In genomic region chr6:114125530-114125929, GRCm38 (mm10) we compare ENCODE assay signal across 34 mouse cellular contexts. TPM values are rescaled to one million over a fixed set of nuclear protein-coding genes. Genes with fewer than 3 reads are reported as not detected.
DNase-seq lines count a peak whose midpoint lies in the region; ATAC-seq and TF ChIP-seq lines count a peak whose summit lies in the region.
"Had no signal": no experiment of that assay in that cellular context is flagged by ENCODE, and none has a peak within 500 bp of the region (broad histone marks: within the 10 kb centered on the region; RNA-seq: fewer than 3 reads in every experiment).

No protein-coding gene starts in this region.

- no peak for ATAC-seq in hindbrain, embryonic 11.5 days (ENCODE audit: low FRiP score)
- ATAC-seq in hindbrain, embryonic 12.5 days (ENCODE audit: low FRiP score): no peak
- ATAC-seq in embryonic facial prominence, embryonic 14.5 days (ENCODE audit: low read depth): no peak
- ATAC-seq: forebrain, postnatal 0 days; hindbrain, embryonic 16.5 days; midbrain, embryonic 13.5 days; Patski had no signal

- no peak for TF ChIP-seq CTCF in gastrocnemius, adult 2 months (IDR thresholded peaks at IDR 0.05)

- H3K9me3 ChIP-seq in hindbrain, embryonic 11.5 days (ENCODE audit: control insufficient read depth, low read length): no peaks in the 10 kb centered on the region
- H3K9me3 ChIP-seq in hindbrain, embryonic 12.5 days (replicated peaks): no peaks in the 10 kb centered on the region
- H3K9me3 ChIP-seq in embryonic facial prominence, embryonic 14.5 days (ENCODE audit: control insufficient read depth, low read length): no peaks in the 10 kb centered on the region
- H3K9me3 ChIP-seq: embryonic facial prominence, embryonic 15.5 days; forebrain, embryonic 12.5 days; limb, embryonic 12.5 days; liver, embryonic 15.5 days; lung, embryonic 15.5 days; midbrain, embryonic 13.5 days had no signal

- H3K4me1 ChIP-seq in hindbrain, embryonic 11.5 days (replicated peaks; ENCODE audit: control insufficient read depth, insufficient read depth, low read length): no peaks in the 10 kb centered on the region
- H3K4me1 ChIP-seq in hindbrain, embryonic 12.5 days: no peaks in the 10 kb centered on the region
- H3K4me1 ChIP-seq in embryonic facial prominence, embryonic 14.5 days (ENCODE audit: control insufficient read depth, insufficient read depth, low read length): no peaks in the 10 kb centered on the region
- H3K4me1 ChIP-seq: embryonic facial prominence, embryonic 15.5 days; forebrain, embryonic 12.5 days; limb, embryonic 12.5 days; liver, embryonic 15.5 days; lung, embryonic 15.5 days; midbrain, embryonic 13.5 days had no signal

- H3K4me2 ChIP-seq in hindbrain, embryonic 11.5 days (replicated peaks; ENCODE audit: low read depth, low read length): no peak overlapping the region
- no peak overlapping the region for H3K4me2 ChIP-seq in hindbrain, embryonic 12.5 days (replicated peaks)
- no peak overlapping the region for H3K4me2 ChIP-seq in embryonic facial prominence, embryonic 14.5 days (ENCODE audit: low read depth, low read length)
- H3K4me2 ChIP-seq: embryonic facial prominence, embryonic 15.5 days; forebrain, embryonic 12.5 days; heart, embryonic 11.5 days; limb, embryonic 12.5 days; liver, embryonic 15.5 days; lung, embryonic 15.5 days; midbrain, embryonic 13.5 days had no signal

- DNase-seq in hindbrain, embryonic 11.5 days (ENCODE audit: low spot score): peak; percentile 6
- DNase-seq in 3T3-L1 (ENCODE audit: low read depth, low spot score) (peak; percentile 22), NIH3T3 (ENCODE audit: low read depth) (peak; percentile 24)
- DNase-seq in embryonic facial prominence, embryonic 14.5 days (ENCODE audit: low spot score): peak; percentile 34
- DNase-seq in gastrocnemius, adult 2 months: no peak
- no peak for DNase-seq in testis, postnatal 10 days (ENCODE audit: low spot score)
- DNase-seq: adrenal gland, adult 2 months; adrenal gland, postnatal 36 days; B cell, adult 2 months; cerebellum, adult 18-20 months; cerebellum, postnatal 10 days; forebrain, postnatal 0 days; gastrocnemius, postnatal 14 days; heart, adult 18-20 months; kidney, adult 2 months; layer of hippocampus, adult 9-11 months; right cerebral cortex, postnatal 14 days; thymus, adult 18-20 months; thymus, postnatal 25 days had no signal

- H3K27ac ChIP-seq in hindbrain, embryonic 11.5 days (ENCODE audit: low read depth, low read length): no peak overlapping the region
- no peak overlapping the region for H3K27ac ChIP-seq in hindbrain, embryonic 12.5 days
- H3K27ac ChIP-seq in embryonic facial prominence, embryonic 14.5 days (replicated peaks; ENCODE audit: low read depth, low read length): no peak overlapping the region
- H3K27ac ChIP-seq in gastrocnemius, adult 2 months: no peak overlapping the region
- H3K27ac ChIP-seq: embryonic facial prominence, embryonic 15.5 days; forebrain, embryonic 12.5 days; limb, embryonic 12.5 days; liver, embryonic 15.5 days; lung, embryonic 15.5 days; midbrain, embryonic 13.5 days had no signal

- peaks cover 5% of the 10 kb centered on the region for H3K27me3 ChIP-seq in hindbrain, embryonic 11.5 days (ENCODE audit: control insufficient read depth, insufficient read depth, low read length)
- peaks cover 26% of the 10 kb centered on the region for H3K27me3 ChIP-seq in hindbrain, embryonic 12.5 days
- H3K27me3 ChIP-seq in embryonic facial prominence, embryonic 14.5 days (replicated peaks; ENCODE audit: control insufficient read depth, insufficient read depth, low read length): peaks cover 18% of the 10 kb centered on the region

- intact Hi-C loops in gastrocnemius, adult 2 months (cut with DNase I): no loop called here

- H3K4me3 ChIP-seq in hindbrain, embryonic 11.5 days (ENCODE audit: low read depth, low read length): no peak overlapping the region
- H3K4me3 ChIP-seq in hindbrain, embryonic 12.5 days: no peak overlapping the region
- H3K4me3 ChIP-seq in embryonic facial prominence, embryonic 14.5 days (ENCODE audit: low read depth, low read length): no peak overlapping the region
- no peak overlapping the region for H3K4me3 ChIP-seq in gastrocnemius, adult 2 months
- H3K4me3 ChIP-seq: embryonic facial prominence, embryonic 15.5 days; forebrain, embryonic 12.5 days; limb, embryonic 12.5 days; liver, embryonic 15.5 days; lung, embryonic 15.5 days; midbrain, embryonic 13.5 days had no signal

- no peak overlapping the region for H3K9ac ChIP-seq in hindbrain, embryonic 11.5 days (ENCODE audit: low read depth, low read length)
- no peak overlapping the region for H3K9ac ChIP-seq in hindbrain, embryonic 12.5 days
- no peak overlapping the region for H3K9ac ChIP-seq in embryonic facial prominence, embryonic 14.5 days (ENCODE audit: low read depth, low read length)
- H3K9ac ChIP-seq: embryonic facial prominence, embryonic 15.5 days; forebrain, embryonic 12.5 days; forebrain, postnatal 0 days; limb, embryonic 12.5 days; liver, embryonic 15.5 days; lung, embryonic 15.5 days; midbrain, embryonic 13.5 days had no signal

- WGBS in hindbrain, embryonic 11.5 days: 74% methylated on average over 5 of the region's 5 CpGs
- 73% methylated on average over 5 of the region's 5 CpGs for WGBS in hindbrain, embryonic 12.5 days
- WGBS in embryonic facial prominence, embryonic 14.5 days: 42% methylated on average over 5 of the region's 5 CpGs

- no peaks in the 10 kb centered on the region for H3K36me3 ChIP-seq in hindbrain, embryonic 11.5 days (ENCODE audit: control insufficient read depth, insufficient read depth, low read length)
- H3K36me3 ChIP-seq in hindbrain, embryonic 12.5 days: no peaks in the 10 kb centered on the region
- no peaks in the 10 kb centered on the region for H3K36me3 ChIP-seq in embryonic facial prominence, embryonic 14.5 days (ENCODE audit: control insufficient read depth, insufficient read depth, low read length)
- H3K36me3 ChIP-seq: embryonic facial prominence, embryonic 15.5 days; forebrain, embryonic 12.5 days; limb, embryonic 12.5 days; liver, embryonic 15.5 days; lung, embryonic 15.5 days; midbrain, embryonic 13.5 days had no signal

RNA-seq across cellular contexts. Expression of gene Slc6a11, which starts 5.5 kb away (rescaled TPM):
- 0.73 and 0.91 TPM in 2 replicates for polyA plus RNA-seq in hindbrain, embryonic 11.5 days (2014; fragmentation: Nextera tagmentation; extraction: Ambion mirVana)
- 4.6 and 5.4 TPM in 2 replicates for polyA plus RNA-seq in hindbrain, embryonic 12.5 days (2016; fragmentation: Nextera tagmentation; extraction: Ambion mirVana)
- polyA plus RNA-seq in embryonic facial prominence, embryonic 14.5 days (2014; fragmentation: Nextera tagmentation; extraction: Ambion mirVana): 0.45 and 0.70 TPM in 2 replicates
- total RNA-seq in gastrocnemius, adult 2 months (2021): under 1 TPM in 1 of 2 experiments, not detected in 1; 0.08 TPM
- total RNA-seq: common myeloid progenitor, adult 5-6 weeks; heart, adult 18-20 months; hematopoietic stem cell, adult 5-6 weeks; liver, adult 2 months; megakaryocyte, adult 5-6 weeks had no signal
- polyA plus RNA-seq: heart, embryonic 11.5 days; heart, embryonic 16.5 days; kidney, adult 2 months; liver, adult 2 months; Patski had no signal

Comparison
In these comparisons a context has a peak if more than half of its experiments do, and no peak if none do; other contexts are left out.
1. DNase-seq: peak in hindbrain, embryonic 11.5 days (single experiment), 3T3-L1 (single experiment), NIH3T3 (single experiment) and embryonic facial prominence, embryonic 14.5 days (single experiment); none in gastrocnemius, adult 2 months (single experiment) and testis, postnatal 10 days (single experiment).